Mouse (Mus musculus) thymus, postnatal 36 days (tissue): ENCODE results near the gene Xntrpc.
"Not testable (repeated sequence)": the region's sequence is repeated elsewhere in the genome, so short reads cannot be mapped to it uniquely, and the experiment has no call there.

Source experiments
- DNase-seq, 2 experiments: peaks; one replicate each; pipeline ENCODE4 v3.0.0; 2022; ENCODE audit warnings: mixed read lengths in 2 of 2

Gene Xntrpc

GRCm38 (mm10) chr7:102065046-102065891 is at the start of gene Xntrpc, which contains the start of the genes Rnf121 and Xndc1:
TSS of gene Xntrpc (plus strand) at chr7:102065713.
TSS of gene Rnf121 (minus strand) at chr7:102065469.
TSS of gene Xndc1 (plus strand) at chr7:102065511.
- DNase-seq = peak; percentile 90 to 92

- no peak for DNase-seq
Observed at GRCm38 (mm10) chr7:102016936-102017335, 48.6 kb upstream of the Xntrpc start.

- no peak for DNase-seq
Observed at GRCm38 (mm10) chr7:102017452-102017851, 48.1 kb upstream of the Xntrpc start.

- no peak for DNase-seq
Observed at GRCm38 (mm10) chr7:102018034-102018433, 47.5 kb upstream of the Xntrpc start.

GRCm38 (mm10) chr7:102018590-102018989 is 46.9 kb upstream of the Xntrpc start, which contains the start of gene Il18bp:
TSS of gene Il18bp (minus strand) at chr7:102018690.
- no peak for DNase-seq

GRCm38 (mm10) chr7:102019362-102019761 is 46.2 kb upstream of the Xntrpc start:
- DNase-seq = no peak

GRCm38 (mm10) chr7:102020934-102021333 is 44.6 kb upstream of the Xntrpc start:
- DNase-seq = not testable (repeated sequence)

- DNase-seq = no peak
Observed at GRCm38 (mm10) chr7:102023821-102024220, 41.7 kb upstream of the Xntrpc start.

GRCm38 (mm10) chr7:102025187-102026119 is 40.1 kb upstream of the Xntrpc start:
- DNase-seq = no peak

GRCm38 (mm10) chr7:102034904-102035303 is 30.6 kb upstream of the Xntrpc start:
- no peak for DNase-seq

- DNase-seq = no peak
Observed at GRCm38 (mm10) chr7:102035534-102035933, 30.0 kb upstream of the Xntrpc start.

- no peak for DNase-seq
Observed at GRCm38 (mm10) chr7:102037318-102037717, 28.2 kb upstream of the Xntrpc start.

GRCm38 (mm10) chr7:102042314-102042713 is 23.2 kb upstream of the Xntrpc start:
- no peak for DNase-seq

GRCm38 (mm10) chr7:102048524-102048923 is 17.0 kb upstream of the Xntrpc start:
- DNase-seq = not testable (repeated sequence)

GRCm38 (mm10) chr7:102061353-102061752 is 4.2 kb upstream of the Xntrpc start:
- no peak for DNase-seq

GRCm38 (mm10) chr7:102062203-102062602 is 3.3 kb upstream of the Xntrpc start:
- DNase-seq = no peak

GRCm38 (mm10) chr7:102063891-102064290 is 1.6 kb upstream of the Xntrpc start:
- DNase-seq = no peak

- DNase-seq = no peak
Observed at GRCm38 (mm10) chr7:102064655-102065045, 863 bp upstream of the Xntrpc start.

- DNase-seq = no peak
Observed at GRCm38 (mm10) chr7:102066363-102066762, 850 bp downstream of the Xntrpc start.

- peak in 1 of 2 experiments; percentile 29 for DNase-seq
Observed at GRCm38 (mm10) chr7:102076714-102077296, 11.3 kb downstream of the Xntrpc start.

GRCm38 (mm10) chr7:102078517-102078916 is 13.0 kb downstream of the Xntrpc start:
- DNase-seq = no peak

- no peak for DNase-seq
Observed at GRCm38 (mm10) chr7:102080311-102080710, 14.8 kb downstream of the Xntrpc start.

- no peak for DNase-seq
Observed at GRCm38 (mm10) chr7:102081784-102082183, 16.3 kb downstream of the Xntrpc start.
